Mouse (Mus musculus): Measurements from ENCODE around the gene 2010300C02Rik. TPM values are rescaled to one million over a fixed set of nuclear protein-coding genes. Genes with fewer than 3 reads are reported as not detected.

Gene 2010300C02Rik
- 1.9 and 2.5 TPM in 2 replicates for polyA plus RNA-seq (2015; fragmentation: Nextera tagmentation; extraction: Ambion mirVana)

GRCm38 (mm10) chr1:37719761-37720640 is at the start of gene 2010300C02Rik:
Gene 2010300C02Rik, minus strand, starts transcription at chr1:37720085.
- Histone ChIP-seq H3K27ac (peak within 1 kb of the TSS; percentile 16; the same call in 1 of the 2 replicates), H3K9me3 (no peaks in the 10 kb centered on the region), H3K36me3 (no peaks in the 10 kb centered on the region), H3K4me3 (peak within 1 kb of the TSS; percentile 65), H3K9ac (peak within 1 kb of the TSS; percentile 74), H3K27me3 (peaks cover 53% of the 10 kb centered on the region), H3K4me2 (peak within 1 kb of the TSS; percentile 97), H3K4me1 (peaks cover 9% of the 10 kb centered on the region)
- WGBS: under 1% methylated on average over 41 of the region's 69 CpGs
- peak; percentile 82 for ATAC-seq (ENCODE audit: insufficient number of reproducible peaks, insufficient read depth, low FRiP score, low TSS enrichment, low read depth)

- Histone ChIP-seq H3K9ac (no peak overlapping the region), H3K9me3 (no peaks in the 10 kb centered on the region), H3K36me3 (no peaks in the 10 kb centered on the region), H3K4me3 (no peak overlapping the region), H3K27ac (no peak overlapping the region), H3K4me2 (no peak overlapping the region), H3K27me3 (no peaks in the 10 kb centered on the region), H3K4me1 (no peaks in the 10 kb centered on the region)
- no peak for ATAC-seq (ENCODE audit: insufficient number of reproducible peaks, insufficient read depth, low FRiP score, low TSS enrichment, low read depth)
Observed at GRCm38 (mm10) chr1:37759407-37759806, 39.5 kb upstream of the 2010300C02Rik start.

- 62% methylated on average over 9 of the region's 9 CpGs for WGBS
- Histone ChIP-seq H3K4me3 (no peak overlapping the region), H3K9me3 (no peaks in the 10 kb centered on the region), H3K9ac (no peak overlapping the region), H3K27ac (no peak overlapping the region), H3K27me3 (0 out of 2 replicates have a peak, but pooled peaks cover 4% of the 10 kb centered on the region), H3K36me3 (no peaks in the 10 kb centered on the region), H3K4me1 (peaks cover 3% of the 10 kb centered on the region; the same call in 1 of the 2 replicates), H3K4me2 (no peak overlapping the region)
- no peak for ATAC-seq (ENCODE audit: insufficient number of reproducible peaks, insufficient read depth, low FRiP score, low TSS enrichment, low read depth)
Observed at GRCm38 (mm10) chr1:37744650-37745259, 24.9 kb upstream of the 2010300C02Rik start.

GRCm38 (mm10) chr1:37742602-37743270 is 22.9 kb upstream of the 2010300C02Rik start:
- no peak overlapping the region for H3K9ac ChIP-seq
- peaks cover 3% of the 10 kb centered on the region; the same call in 1 of the 2 replicates for H3K4me1 ChIP-seq
- H3K4me3 ChIP-seq: no peak overlapping the region
- H3K4me2 ChIP-seq: peak overlapping the region; percentile 14
- H3K9me3 ChIP-seq: no peaks in the 10 kb centered on the region
- no peak overlapping the region for H3K27ac ChIP-seq
- 55% methylated on average over 14 of the region's 14 CpGs for WGBS
- H3K36me3 ChIP-seq: no peaks in the 10 kb centered on the region
- H3K27me3 ChIP-seq: 0 out of 2 replicates have a peak, but pooled peaks cover 4% of the 10 kb centered on the region
- no peak for ATAC-seq (ENCODE audit: insufficient number of reproducible peaks, insufficient read depth, low FRiP score, low TSS enrichment, low read depth)

- H3K27me3 ChIP-seq: 0 out of 2 replicates have a peak, but pooled peaks cover 4% of the 10 kb centered on the region
- ATAC-seq (ENCODE audit: insufficient number of reproducible peaks, insufficient read depth, low FRiP score, low TSS enrichment, low read depth): no peak
- no peak overlapping the region for H3K27ac ChIP-seq
- H3K9me3 ChIP-seq: no peaks in the 10 kb centered on the region
- H3K4me1 ChIP-seq: peaks cover 3% of the 10 kb centered on the region; the same call in 1 of the 2 replicates
- H3K4me2 ChIP-seq: no peak overlapping the region
- 91% methylated on average over 11 of the region's 11 CpGs for WGBS
- H3K36me3 ChIP-seq: no peaks in the 10 kb centered on the region
- no peak overlapping the region for H3K4me3 ChIP-seq
- no peak overlapping the region for H3K9ac ChIP-seq
Observed at GRCm38 (mm10) chr1:37742126-37742525, 22.2 kb upstream of the 2010300C02Rik start.

GRCm38 (mm10) chr1:37740161-37740802 is 20.4 kb upstream of the 2010300C02Rik start:
- no peaks in the 10 kb centered on the region for H3K9me3 ChIP-seq
- H3K4me2 ChIP-seq: no peak overlapping the region
- no peak overlapping the region for H3K27ac ChIP-seq
- H3K4me1 ChIP-seq: peaks cover 3% of the 10 kb centered on the region; the same call in 1 of the 2 replicates
- H3K27me3 ChIP-seq: 0 out of 2 replicates have a peak, but pooled peaks cover 4% of the 10 kb centered on the region
- no peaks in the 10 kb centered on the region for H3K36me3 ChIP-seq
- ATAC-seq (ENCODE audit: insufficient number of reproducible peaks, insufficient read depth, low FRiP score, low TSS enrichment, low read depth): no peak
- H3K9ac ChIP-seq: no peak overlapping the region
- 69% methylated on average over 8 of the region's 8 CpGs for WGBS
- no peak overlapping the region for H3K4me3 ChIP-seq

- no peaks in the 10 kb centered on the region for H3K36me3 ChIP-seq
- peaks cover 3% of the 10 kb centered on the region; the same call in 1 of the 2 replicates for H3K4me1 ChIP-seq
- ATAC-seq (ENCODE audit: insufficient number of reproducible peaks, insufficient read depth, low FRiP score, low TSS enrichment, low read depth): no peak
- H3K4me3 ChIP-seq: no peak overlapping the region
- H3K4me2 ChIP-seq: no peak overlapping the region
- H3K9ac ChIP-seq: no peak overlapping the region
- H3K9me3 ChIP-seq: no peaks in the 10 kb centered on the region
- H3K27me3 ChIP-seq: peaks cover 4% of the 10 kb centered on the region; the same call in 1 of the 2 replicates
- no peak overlapping the region for H3K27ac ChIP-seq
- WGBS: 59% methylated on average over 2 of the region's 2 CpGs
Observed at GRCm38 (mm10) chr1:37738895-37739294, 19.0 kb upstream of the 2010300C02Rik start.

GRCm38 (mm10) chr1:37737045-37737444 is 17.2 kb upstream of the 2010300C02Rik start:
- no peak overlapping the region for H3K4me3 ChIP-seq
- no peak overlapping the region for H3K27ac ChIP-seq
- H3K27me3 ChIP-seq: peaks cover 4% of the 10 kb centered on the region; the same call in 1 of the 2 replicates
- no peak overlapping the region for H3K4me2 ChIP-seq
- H3K9ac ChIP-seq: no peak overlapping the region
- WGBS: 72% methylated on average over 4 of the region's 4 CpGs
- H3K9me3 ChIP-seq: no peaks in the 10 kb centered on the region
- no peaks in the 10 kb centered on the region for H3K36me3 ChIP-seq
- ATAC-seq (ENCODE audit: insufficient number of reproducible peaks, insufficient read depth, low FRiP score, low TSS enrichment, low read depth): no peak
- H3K4me1 ChIP-seq: no peaks in the 10 kb centered on the region

GRCm38 (mm10) chr1:37735932-37736331 is 16.0 kb upstream of the 2010300C02Rik start:
- Histone ChIP-seq H3K4me3 (no peak overlapping the region), H3K9me3 (no peaks in the 10 kb centered on the region), H3K4me1 (no peaks in the 10 kb centered on the region), H3K4me2 (no peak overlapping the region), H3K36me3 (no peaks in the 10 kb centered on the region), H3K27me3 (peaks cover 4% of the 10 kb centered on the region; the same call in 1 of the 2 replicates), H3K9ac (no peak overlapping the region), H3K27ac (no peak overlapping the region)
- 83% methylated on average over 5 of the region's 5 CpGs for WGBS
- ATAC-seq (ENCODE audit: insufficient number of reproducible peaks, insufficient read depth, low FRiP score, low TSS enrichment, low read depth): no peak

- no peaks in the 10 kb centered on the region for H3K9me3 ChIP-seq
- no peaks in the 10 kb centered on the region for H3K36me3 ChIP-seq
- WGBS: 72% methylated on average over 7 of the region's 7 CpGs
- H3K4me2 ChIP-seq: no peak overlapping the region
- no peaks in the 10 kb centered on the region for H3K4me1 ChIP-seq
- ATAC-seq (ENCODE audit: insufficient number of reproducible peaks, insufficient read depth, low FRiP score, low TSS enrichment, low read depth): no peak
- no peak overlapping the region for H3K27ac ChIP-seq
- no peak overlapping the region for H3K4me3 ChIP-seq
- H3K27me3 ChIP-seq: no peaks in the 10 kb centered on the region; the same call in 1 of the 2 replicates
- no peak overlapping the region for H3K9ac ChIP-seq
Observed at GRCm38 (mm10) chr1:37734841-37735240, 15.0 kb upstream of the 2010300C02Rik start.

GRCm38 (mm10) chr1:37729353-37729752 is 9.5 kb upstream of the 2010300C02Rik start:
- no peaks in the 10 kb centered on the region for H3K9me3 ChIP-seq
- peaks cover 5% of the 10 kb centered on the region; the same call in 1 of the 2 replicates for H3K4me1 ChIP-seq
- no peak for ATAC-seq (ENCODE audit: insufficient number of reproducible peaks, insufficient read depth, low FRiP score, low TSS enrichment, low read depth)
- H3K36me3 ChIP-seq: no peaks in the 10 kb centered on the region
- H3K27ac ChIP-seq: no peak overlapping the region
- WGBS: 74% methylated on average over 8 of the region's 8 CpGs
- no peak overlapping the region for H3K9ac ChIP-seq
- peaks cover 4% of the 10 kb centered on the region; the same call in 1 of the 2 replicates for H3K27me3 ChIP-seq
- H3K4me3 ChIP-seq: no peak overlapping the region
- no peak overlapping the region for H3K4me2 ChIP-seq

Measured in embryonic facial prominence, embryonic 13.5 days (tissue).